Mouse (Mus musculus) cerebellum, adult (tissue): ENCODE results near the gene Zfp169.
A peak's percentile ranks its signal among the peaks of the same experiment; 100 is the strongest.

ENCODE experiments used
- ATAC-seq: cut with Nextera tagmentation; 2 replicates; pipeline ENCODE4 v1.9.2; 2017; ENCODE audit warnings: mild to moderate bottlenecking, moderate library complexity, mixed read lengths; ENCODE audit not compliant: insufficient number of reproducible peaks, low FRiP score, low TSS enrichment

Gene Zfp169

DNA sequence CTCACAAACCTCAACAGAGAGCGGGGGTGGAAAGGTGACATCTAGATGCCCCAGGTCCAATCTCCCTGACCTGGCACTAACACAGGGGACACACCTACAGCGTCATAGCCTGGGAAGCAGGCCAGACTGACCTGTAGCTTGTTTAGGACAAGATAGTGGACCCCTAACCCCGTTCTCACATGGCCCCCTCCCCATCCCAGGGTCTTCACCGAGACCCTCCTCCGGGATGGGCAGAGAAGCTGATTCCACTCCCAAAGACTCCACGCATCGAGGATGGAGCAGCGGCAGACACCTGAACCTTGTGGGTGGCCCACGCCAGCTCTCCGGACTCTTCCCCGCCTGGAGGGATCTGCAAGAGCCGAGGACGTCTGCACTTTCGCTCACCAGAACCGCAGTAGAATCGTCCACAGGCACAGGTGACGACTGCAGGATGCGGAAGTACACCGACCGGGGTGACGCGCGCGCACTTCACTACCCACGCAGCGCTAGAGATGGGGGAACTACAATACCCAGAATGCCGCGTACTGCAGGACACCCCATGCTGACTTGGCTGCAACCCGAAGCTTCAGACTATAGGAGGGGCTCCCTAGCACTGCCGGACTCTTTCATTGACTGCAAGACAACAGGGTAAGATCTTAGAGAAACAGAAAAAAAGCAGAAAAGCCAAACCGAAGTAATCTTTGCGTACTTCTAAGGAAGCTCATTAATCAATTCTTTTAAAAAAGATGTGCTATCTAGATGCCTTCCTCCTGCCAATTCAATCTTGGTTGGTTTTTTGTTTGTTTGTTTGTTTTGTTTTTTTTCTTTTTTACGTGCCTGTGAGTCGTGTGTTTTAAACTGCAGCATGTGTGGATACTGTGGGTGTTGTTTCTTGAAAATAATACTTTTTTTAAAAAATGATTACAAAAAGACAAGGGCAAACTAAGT, at the start of gene Zfp169, which contains the start of gene A830005F24Rik:
Zfp169 (minus strand) TSS at position 449 of the 927 bp plus-strand sequence.
A830005F24Rik (plus strand) TSS at position 568 of the 927 bp plus-strand sequence.
- ATAC-seq: peak; percentile 99

- ATAC-seq: no peak
Measured at GRCm38 (mm10) chr13:48562336-48562735, 49.1 kb upstream of the Zfp169 start.

DNA sequence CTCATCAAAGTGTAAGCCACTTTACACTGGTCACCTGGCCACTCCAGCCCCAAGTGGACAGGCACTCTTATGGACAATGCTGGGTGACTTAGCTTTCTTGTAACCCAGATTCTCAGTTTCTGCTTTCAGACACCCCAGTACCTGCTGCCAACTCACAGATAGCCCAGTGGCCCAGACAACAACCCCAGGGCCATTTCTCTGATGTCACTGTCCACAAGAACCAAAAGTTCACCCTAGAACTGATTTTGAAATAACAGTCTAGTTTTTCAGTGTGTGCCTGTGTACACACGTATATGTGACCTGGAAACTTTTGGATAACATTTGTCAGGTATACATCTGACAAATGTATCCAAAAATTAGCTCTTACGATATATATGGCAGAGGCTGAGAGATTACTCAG, 48.2 kb upstream of the Zfp169 start:
- no peak for ATAC-seq

- no peak for ATAC-seq
Measured at GRCm38 (mm10) chr13:48555976-48556375, 42.7 kb upstream of the Zfp169 start.

- no peak for ATAC-seq
Measured at GRCm38 (mm10) chr13:48554552-48554951, 41.3 kb upstream of the Zfp169 start.

GRCm38 (mm10) chr13:48553511-48553910, 40.3 kb upstream of the Zfp169 start:
- ATAC-seq: no peak

- ATAC-seq: peak; percentile 86
Measured at GRCm38 (mm10) chr13:48552181-48553090, 39.2 kb upstream of the Zfp169 start.

- ATAC-seq: no peak
Measured at GRCm38 (mm10) chr13:48548296-48548695, 35.0 kb upstream of the Zfp169 start.

DNA sequence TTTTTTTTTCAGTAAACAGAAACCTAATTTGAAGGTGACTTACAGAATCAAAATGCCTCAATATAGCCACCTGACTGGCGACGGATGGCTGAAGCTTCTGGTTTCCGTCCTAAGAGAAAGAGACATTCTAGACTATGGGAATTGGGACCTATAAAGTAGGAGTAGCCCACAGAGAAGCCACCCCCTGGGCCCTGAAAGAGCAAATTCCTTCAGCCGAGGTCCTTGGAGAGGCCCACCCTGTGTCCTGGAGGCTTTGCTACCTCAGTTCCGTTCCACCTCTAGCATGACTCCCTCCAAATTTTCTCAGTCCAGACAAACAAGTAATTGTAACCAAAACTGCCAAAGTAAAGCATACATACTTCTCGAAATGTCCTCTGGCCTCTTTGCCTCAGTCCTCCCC, 34.4 kb upstream of the Zfp169 start:
- no peak for ATAC-seq

DNA sequence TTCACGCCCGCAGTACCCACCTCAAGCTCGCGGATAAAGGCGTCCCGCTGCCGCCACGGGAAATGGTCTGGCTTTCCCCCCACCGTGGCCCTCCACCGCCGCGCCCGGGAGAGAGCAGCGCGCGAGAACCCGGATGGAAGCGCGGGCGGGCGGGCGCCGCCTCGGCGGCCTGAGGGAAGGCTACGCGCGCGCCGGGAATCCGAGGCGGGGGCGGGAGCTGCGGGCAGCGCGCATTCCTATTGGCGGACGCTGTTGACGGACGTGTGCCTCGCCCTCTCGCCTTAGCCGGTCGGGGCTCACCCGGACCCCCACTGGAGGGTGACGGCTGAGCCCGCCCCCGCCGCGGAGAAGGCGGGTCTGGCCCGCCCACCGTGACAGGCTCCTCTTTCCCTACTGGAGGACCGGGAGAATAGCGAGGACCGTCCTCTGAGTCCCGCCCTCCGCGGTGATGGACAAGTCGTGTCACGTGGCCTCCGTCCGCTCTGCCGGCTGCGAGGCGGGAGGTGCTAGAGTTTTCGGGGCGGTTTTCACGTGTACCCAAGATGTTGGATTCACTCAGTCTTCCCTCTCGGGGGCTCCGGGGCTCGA, 33.2 kb upstream of the Zfp169 start:
- peak; percentile 96 for ATAC-seq

- ATAC-seq: peak; percentile 74
Measured at GRCm38 (mm10) chr13:48545476-48546281, 32.4 kb upstream of the Zfp169 start.

DNA sequence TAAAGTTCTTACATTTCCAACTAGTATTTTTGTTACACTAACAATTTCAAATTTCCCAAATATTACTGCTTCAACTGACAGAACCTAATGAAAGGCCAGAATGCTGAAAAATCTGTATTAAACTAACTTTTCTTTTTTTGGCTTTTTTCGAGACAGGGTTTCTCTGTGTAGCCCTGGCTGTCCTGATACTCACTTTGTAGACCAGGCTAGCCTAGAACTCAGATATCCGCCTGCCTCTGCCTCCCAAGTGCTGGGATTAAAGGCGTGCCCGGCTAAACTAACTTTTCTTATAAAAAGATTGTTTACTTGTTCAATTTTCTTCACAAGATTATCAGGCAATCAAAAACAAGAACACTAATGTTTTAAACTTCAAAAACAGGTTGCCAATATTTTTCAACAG, 31.6 kb upstream of the Zfp169 start:
- no peak for ATAC-seq

DNA sequence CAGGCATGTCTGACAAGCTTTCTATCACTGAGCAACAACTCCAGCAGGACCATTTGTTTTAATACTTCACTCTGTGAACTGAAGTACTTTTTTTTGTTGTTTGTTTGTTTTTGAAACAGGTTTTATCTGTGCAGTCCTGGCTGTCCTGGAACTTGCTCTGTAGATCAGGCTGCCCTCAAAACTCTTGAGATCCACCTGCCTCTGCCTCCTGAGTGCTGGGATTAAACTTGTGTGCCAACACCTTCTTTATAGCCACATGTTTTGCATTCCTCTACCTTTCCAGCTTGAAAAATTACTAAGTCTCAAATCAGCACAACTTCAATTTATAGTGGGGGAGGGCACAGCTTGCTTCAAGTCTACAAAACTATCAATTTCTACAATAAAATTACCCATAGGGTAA, 31.1 kb upstream of the Zfp169 start:
- no peak for ATAC-seq

- no peak for ATAC-seq
Measured at GRCm38 (mm10) chr13:48540488-48540887, 27.2 kb upstream of the Zfp169 start.

- ATAC-seq: no peak
Measured at GRCm38 (mm10) chr13:48533441-48533840, 20.2 kb upstream of the Zfp169 start.

- ATAC-seq: no peak
Measured at GRCm38 (mm10) chr13:48531448-48531847, 18.2 kb upstream of the Zfp169 start.

GRCm38 (mm10) chr13:48530685-48531084, 17.4 kb upstream of the Zfp169 start:
- no peak for ATAC-seq

DNA sequence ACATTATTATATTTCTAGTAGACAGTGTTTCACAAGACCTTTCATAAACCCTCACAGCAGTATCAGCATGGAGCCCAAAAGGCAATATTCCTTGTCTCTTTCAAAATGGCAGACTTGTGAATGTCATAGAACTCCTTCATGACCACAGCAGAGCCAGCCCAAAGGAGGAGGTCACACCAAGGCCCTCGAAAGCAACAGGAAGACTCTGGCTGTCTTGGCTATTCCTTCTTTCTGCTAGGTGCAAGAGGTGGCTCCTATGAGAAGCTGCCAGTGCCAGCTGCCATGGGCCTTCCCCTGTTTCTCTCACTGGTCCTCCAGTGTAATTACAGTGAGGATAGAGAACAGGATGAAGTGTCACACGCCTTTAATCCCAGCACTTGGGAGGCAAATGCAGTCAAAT, 15.8 kb upstream of the Zfp169 start:
- no peak; the same call in 1 of the 2 replicates for ATAC-seq

- ATAC-seq: peak; percentile 72; the same call in 1 of the 2 replicates
Measured at GRCm38 (mm10) chr13:48528123-48528871, 15.0 kb upstream of the Zfp169 start.
